Mouse (Mus musculus) midbrain, embryonic 16.5 days (tissue): ENCODE results near the gene Slc45a3. TPM values are rescaled to one million over a fixed set of nuclear protein-coding genes. Genes with fewer than 3 reads are reported as not detected.

Experiments
- ATAC-seq: fragments of 200-750 bp; cut with Nextera tagmentation; 2 replicates; pipeline ENCODE4 v1.8.0; 2017; ENCODE audit warnings: moderate TSS enrichment
- H3K27ac ChIP-seq: fragments of 300-500 bp; sonication (generic); 2 replicates; pipeline ENCODE4 v1.5.1; 2014; ENCODE audit warnings: mild to moderate bottlenecking, low read length, mixed read lengths
- H3K27me3 ChIP-seq: fragments of 300-500 bp; sonication (generic); 2 replicates; pipeline ENCODE4 v1.6.1; 2014; ENCODE audit warnings: low read depth, low read length, mixed read lengths; ENCODE audit not compliant: control insufficient read depth, insufficient read depth
- H3K36me3 ChIP-seq: fragments of 300-500 bp; sonication (generic); 2 replicates; pipeline ENCODE4 v1.6.1; 2014; ENCODE audit warnings: mild to moderate bottlenecking, low read length, moderate library complexity, mixed read lengths; ENCODE audit not compliant: control insufficient read depth, insufficient read depth
- H3K4me1 ChIP-seq: fragments of 300-500 bp; sonication (generic); 2 replicates; pipeline ENCODE4 v1.6.1; 2014; ENCODE audit warnings: mild to moderate bottlenecking, low read length, mixed read lengths; ENCODE audit not compliant: control insufficient read depth, insufficient read depth
- H3K4me2 ChIP-seq: fragments of 300-500 bp; sonication (generic); 2 replicates; pipeline ENCODE4 v1.6.1; 2014; ENCODE audit warnings: mild to moderate bottlenecking, low read length, mixed read lengths
- H3K4me3 ChIP-seq: fragments of 300-500 bp; sonication (generic); 2 replicates; pipeline ENCODE4 v1.5.1; 2014; ENCODE audit warnings: low read depth, mild to moderate bottlenecking, low read length, moderate library complexity, mixed read lengths
- H3K9ac ChIP-seq: fragments of 300-500 bp; sonication (generic); 2 replicates; pipeline ENCODE4 v1.6.1; 2014; ENCODE audit warnings: low read depth, low read length, mixed read lengths
- H3K9me3 ChIP-seq: fragments of 300-500 bp; sonication (generic); replicated peaks from 2 replicates; pipeline ENCODE4 v1.6.1; 2014; ENCODE audit warnings: mild to moderate bottlenecking, low read length, mixed read lengths; ENCODE audit not compliant: control insufficient read depth, poor library complexity, severe bottlenecking
- WGBS: fragments of 180-500 bp; shearing (Covaris S2); extraction: QIAGEN DNeasy Blood & Tissue Kit; methylation state at CpG from one replicate; pipeline ENCODE4 v1.1.7; 2014; 5-methylcytosine and 5-hydroxymethylcytosine counted together
- polyA plus RNA-seq: library from polyadenylated mRNA; unstranded; fragments of >200 nt; fragmentation: Nextera tagmentation; extraction: Ambion mirVana; gene quantifications from 2 replicates; pipeline ENCODE4 v1.2.1, GENCODE M21; 2015

Slc45a3 gene
- polyA plus RNA-seq, 1 experiment from 2014 or later: 2.3 TPM

- Histone ChIP-seq H3K4me3 (no peak overlapping the region), H3K4me2 (no peak overlapping the region), H3K36me3 (no peaks in the 10 kb centered on the region), H3K9ac (no peak overlapping the region), H3K9me3 (no peaks in the 10 kb centered on the region), H3K27me3 (no peaks in the 10 kb centered on the region), H3K27ac (no peak overlapping the region), H3K4me1 (no peaks in the 10 kb centered on the region)
- WGBS: 71% methylated on average over 16 of the region's 16 CpGs
- no peak for ATAC-seq
Observed at GRCm38 (mm10) chr1:131942621-131943590, 19.9 kb upstream of the Slc45a3 start.

GRCm38 (mm10) chr1:131945674-131946440 is 16.9 kb upstream of the Slc45a3 start:
- ATAC-seq: no peak
- 76% methylated on average over 10 of the region's 10 CpGs for WGBS

DNA sequence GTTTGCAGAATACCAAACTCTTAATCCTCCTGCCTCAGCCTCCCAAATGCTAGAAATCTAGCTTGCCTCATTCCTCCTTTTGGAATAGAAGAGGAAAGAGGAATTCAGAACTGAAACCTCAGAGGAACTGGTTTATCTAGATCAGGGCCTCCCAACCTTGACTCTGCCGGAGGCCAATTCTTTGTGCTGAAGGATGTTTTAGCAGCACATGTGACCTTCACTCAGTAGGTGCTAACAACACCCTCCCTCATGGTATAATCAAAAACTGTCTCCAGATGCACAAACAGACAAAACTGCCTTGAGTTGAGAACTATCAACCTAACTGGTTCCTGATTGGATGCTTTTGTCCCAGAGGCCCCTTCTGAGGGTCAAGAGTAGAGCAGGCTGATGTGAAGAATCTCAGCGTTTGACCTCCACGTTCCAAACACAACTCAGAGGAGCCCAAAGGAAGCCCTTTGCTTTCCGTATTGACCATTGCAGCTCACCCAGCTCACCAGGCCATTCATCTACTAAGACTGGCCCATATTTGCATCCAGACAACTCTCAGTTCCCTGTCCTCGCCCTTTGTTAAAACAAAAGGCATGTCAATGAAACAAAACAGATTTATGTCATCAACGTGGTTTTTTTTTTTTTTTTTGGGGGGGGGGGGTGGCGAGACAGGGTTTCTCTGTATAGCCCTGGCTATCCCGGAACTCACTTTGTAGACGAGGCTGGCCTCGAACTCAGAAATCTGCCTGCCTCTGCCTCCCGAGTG is 16.1 kb upstream of the Slc45a3 start:
- no peak for ATAC-seq
- 91% methylated on average over 11 of the region's 11 CpGs for WGBS
- Histone ChIP-seq H3K9me3 (no peaks in the 10 kb centered on the region), H3K27ac (no peak overlapping the region), H3K36me3 (no peaks in the 10 kb centered on the region), H3K4me3 (no peak overlapping the region), H3K4me1 (no peaks in the 10 kb centered on the region), H3K4me2 (no peak overlapping the region), H3K27me3 (no peaks in the 10 kb centered on the region), H3K9ac (no peak overlapping the region)

More at GRCm38 (mm10) chr1:131945674-131946440, 16.9 kb upstream of the Slc45a3 start:
- Histone ChIP-seq H3K9ac (no peak overlapping the region), H3K27ac (no peak overlapping the region), H3K4me3 (no peak overlapping the region), H3K4me1 (no peaks in the 10 kb centered on the region), H3K9me3 (no peaks in the 10 kb centered on the region), H3K27me3 (no peaks in the 10 kb centered on the region), H3K36me3 (no peaks in the 10 kb centered on the region), H3K4me2 (no peak overlapping the region)

GRCm38 (mm10) chr1:131947997-131948525 is 14.7 kb upstream of the Slc45a3 start:
- 35% methylated on average over 1 of the region's 1 CpGs for WGBS
- no peaks in the 10 kb centered on the region for H3K4me1 ChIP-seq
- H3K27ac ChIP-seq: no peak overlapping the region
- H3K36me3 ChIP-seq: no peaks in the 10 kb centered on the region
- no peak for ATAC-seq
- H3K9ac ChIP-seq: no peak overlapping the region
- no peak overlapping the region for H3K4me3 ChIP-seq
- H3K27me3 ChIP-seq: no peaks in the 10 kb centered on the region
- H3K4me2 ChIP-seq: no peak overlapping the region
- H3K9me3 ChIP-seq: no peaks in the 10 kb centered on the region

- no peak overlapping the region for H3K9ac ChIP-seq
- no peak overlapping the region for H3K4me3 ChIP-seq
- H3K4me2 ChIP-seq: no peak overlapping the region
- ATAC-seq: no peak
- H3K9me3 ChIP-seq: no peaks in the 10 kb centered on the region
- H3K27me3 ChIP-seq: no peaks in the 10 kb centered on the region
- H3K36me3 ChIP-seq: no peaks in the 10 kb centered on the region
- H3K27ac ChIP-seq: no peak overlapping the region
- 84% methylated on average over 12 of the region's 12 CpGs for WGBS
- H3K4me1 ChIP-seq: no peaks in the 10 kb centered on the region; the same call in 1 of the 2 replicates
Observed at GRCm38 (mm10) chr1:131954242-131954865, 8.4 kb upstream of the Slc45a3 start.

- Histone ChIP-seq H3K4me1 (no peaks in the 10 kb centered on the region; the same call in 1 of the 2 replicates), H3K36me3 (no peaks in the 10 kb centered on the region), H3K27me3 (no peaks in the 10 kb centered on the region), H3K4me2 (no peak overlapping the region), H3K27ac (no peak overlapping the region), H3K9ac (no peak overlapping the region), H3K4me3 (no peak overlapping the region), H3K9me3 (no peaks in the 10 kb centered on the region)
- 57% methylated on average over 3 of the region's 3 CpGs for WGBS
- no peak for ATAC-seq
Observed at GRCm38 (mm10) chr1:131955131-131955757, 7.5 kb upstream of the Slc45a3 start.

GRCm38 (mm10) chr1:131957416-131957815 is 5.4 kb upstream of the Slc45a3 start:
- H3K4me1 ChIP-seq: no peaks in the 10 kb centered on the region; the same call in 1 of the 2 replicates
- ATAC-seq: no peak
- no peaks in the 10 kb centered on the region for H3K9me3 ChIP-seq
- H3K27ac ChIP-seq: no peak overlapping the region
- WGBS: 87% methylated on average over 5 of the region's 5 CpGs
- no peak overlapping the region for H3K9ac ChIP-seq
- no peak overlapping the region for H3K4me3 ChIP-seq
- no peak overlapping the region for H3K4me2 ChIP-seq
- no peaks in the 10 kb centered on the region for H3K36me3 ChIP-seq
- H3K27me3 ChIP-seq: no peaks in the 10 kb centered on the region

- Histone ChIP-seq H3K36me3 (no peaks in the 10 kb centered on the region), H3K27me3 (peaks cover 9% of the 10 kb centered on the region), H3K4me2 (no peak overlapping the region), H3K27ac (no peak overlapping the region), H3K9ac (no peak overlapping the region), H3K9me3 (no peaks in the 10 kb centered on the region), H3K4me3 (no peak overlapping the region), H3K4me1 (peaks cover 7% of the 10 kb centered on the region)
- no peak for ATAC-seq
- WGBS: 67% methylated on average over 2 of the region's 2 CpGs
Observed at GRCm38 (mm10) chr1:131961004-131961403, 1.8 kb upstream of the Slc45a3 start.
